Mouse (Mus musculus) liver, embryonic 14.5 days (tissue): ENCODE results near the gene Sult3a1.

Experiments used
- CTCF ChIP-seq: IDR thresholded peaks from 2 replicates; pipeline ENCODE4 v1.5.1; 2016; ENCODE audit warnings: antibody characterized with exemption, low read depth, control low read depth
- EP300 ChIP-seq: IDR thresholded peaks from 2 replicates; pipeline ENCODE4 v1.6.1; 2016; ENCODE audit warnings: antibody characterized with exemption, low read depth

GRCm38 (mm10) chr10:33870441-33870840, 12.9 kb downstream of the Sult3a1 start:
- no peak for TF ChIP-seq EP300
- no peak for TF ChIP-seq CTCF
